Mouse (Mus musculus): Measurements from ENCODE around the gene Zfp740. TPM values are rescaled to one million over a fixed set of nuclear protein-coding genes. Genes with fewer than 3 reads are reported as not detected.

Gene Zfp740
- total and polyA plus RNA-seq, 3 experiments = 32.1 to 46.1 (median 37.4) TPM

DNA sequence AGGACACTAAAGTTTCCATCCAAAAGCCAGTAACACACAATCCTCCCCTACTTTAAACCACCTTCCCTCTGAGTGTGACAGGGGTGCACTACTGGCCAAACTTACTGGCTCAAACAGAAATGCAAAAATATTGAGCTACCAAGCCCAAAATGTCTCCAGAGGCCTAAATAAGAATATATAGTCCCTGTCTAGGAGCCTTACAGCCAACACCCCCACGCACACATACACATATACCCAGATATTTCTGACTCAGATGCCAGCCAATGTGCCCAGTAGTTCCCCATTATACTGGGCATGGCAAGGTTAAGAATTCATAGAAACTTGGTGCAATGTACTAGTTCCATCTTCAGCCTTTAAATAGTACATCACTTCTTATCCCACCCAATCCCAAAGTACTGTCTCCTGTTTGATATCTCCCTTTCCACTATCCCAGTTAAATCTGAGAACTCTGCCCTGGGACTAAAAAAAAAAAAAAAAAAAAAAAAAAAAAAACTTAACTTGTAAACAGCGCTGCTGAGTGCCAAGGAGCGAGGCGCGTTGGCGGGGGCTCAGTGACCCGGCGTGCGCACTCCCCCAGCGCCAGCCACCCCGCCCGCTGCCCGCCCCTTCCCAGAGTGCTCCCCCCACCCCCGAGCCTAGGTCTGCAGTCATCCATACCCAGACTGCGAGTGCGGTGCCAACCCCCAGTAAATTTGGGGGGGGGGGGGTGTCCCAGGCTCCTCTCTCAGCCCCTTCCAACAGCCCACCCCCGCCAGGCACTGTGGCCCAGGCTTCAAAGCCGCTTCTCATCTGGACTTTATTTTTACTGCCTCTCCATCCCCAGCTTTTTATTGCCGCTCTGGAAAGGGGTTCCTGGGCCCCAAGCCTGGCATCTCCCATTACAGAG lies 41.5 kb downstream of the Zfp740 start:
- Histone ChIP-seq H3K9me3 (replicated peaks; ENCODE audit: low read length) (no peaks in the 10 kb centered on the region), H3K4me3 (replicated peaks in 1 of 3; ENCODE audit: low read depth in 2 of 3, low read length in 2 of 3, poor library complexity in 1 of 3) (no peak overlapping the region)

DNA sequence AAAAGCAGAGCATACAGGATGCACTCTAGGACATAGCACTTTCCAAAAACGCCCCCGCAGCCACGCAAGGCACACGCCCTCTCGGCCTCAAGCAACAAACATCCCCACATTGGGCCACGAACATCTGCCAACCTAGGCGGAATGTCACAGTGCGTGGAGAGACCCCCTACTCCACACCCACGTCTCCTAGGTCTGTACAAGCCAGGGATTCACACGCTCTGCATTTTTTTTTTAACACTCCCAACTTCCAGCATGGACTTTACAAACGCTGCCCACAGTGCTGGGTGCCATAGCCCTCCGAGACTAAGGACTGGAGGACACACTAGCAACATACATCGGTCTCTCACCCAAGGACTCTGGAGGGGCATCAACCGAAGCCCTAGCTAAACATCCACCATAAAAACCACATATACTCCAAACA lies 42.4 kb downstream of the Zfp740 start:
- peaks cover 5 to 27% of the 10 kb centered on the region in 2 experiments; a peak in 2 of 4 replicates for H3K4me1 ChIP-seq (ENCODE audit: control insufficient read depth in 1 of 2, insufficient read depth in 2 of 2)
- H3K27ac ChIP-seq (ENCODE audit: insufficient read depth, low read depth) = no peak overlapping the region
- no peaks in the 10 kb centered on the region for H3K9me3 ChIP-seq (replicated peaks; ENCODE audit: low read length)
- dilution Hi-C loops (cut with MboI; ENCODE audit: extremely low pct_ligation_motif_present, extremely low pct_unique_long_range_greater_than_20kb, low sequenced_read_pairs) = no loop called here
- no peak overlapping the region for H3K4me2 ChIP-seq (ENCODE audit: insufficient read depth, low read depth, poor library complexity, severe bottlenecking)
- no peaks in the 10 kb centered on the region for H3K36me3 ChIP-seq (replicated peaks in 1 of 2; ENCODE audit: control insufficient read depth in 1 of 2, insufficient read depth in 1 of 2, low read length in 1 of 2)
- in situ Hi-C loops (cut with MboI; ENCODE audit: low pct_ligation_motif_present, low pct_unique_long_range_greater_than_20kb, low sequenced_read_pairs) = no loop called here
- peaks cover 64% of the 10 kb centered on the region for H3K27me3 ChIP-seq (replicated peaks)
- TF ChIP-seq CTCF (conservative IDR thresholded peaks at IDR 0.05 in 1 of 2, IDR thresholded peaks at IDR 0.05 in 1 of 2; ENCODE audit: low read depth in 2 of 2, low read length in 2 of 2) (no peak), MAX (IDR thresholded peaks at IDR 0.05; ENCODE audit: low read length) (no peak), TCF12 (IDR thresholded peaks at IDR 0.05; ENCODE audit: low read depth, low read length) (no peak), ZNF384 (IDR thresholded peaks at IDR 0.05; ENCODE audit: low read depth, low read length) (no peak), MYC (IDR thresholded peaks at IDR 0.05; ENCODE audit: low read depth, low read length) (no peak), USF2 (conservative IDR thresholded peaks at IDR 0.05; ENCODE audit: low read depth, low read length) (no peak), SIN3A (IDR thresholded peaks at IDR 0.05; ENCODE audit: low read length) (no peak), ETS1 (conservative IDR thresholded peaks at IDR 0.05; ENCODE audit: low read depth, low read length) (no peak), BHLHE40 (IDR thresholded peaks at IDR 0.05; ENCODE audit: low read depth, low read length) (no peak), UBTF (IDR thresholded peaks at IDR 0.05; ENCODE audit: low read depth, low read length) (no peak), ELF1 (IDR thresholded peaks at IDR 0.05; ENCODE audit: low read depth, low read length) (no peak), MEF2A (IDR thresholded peaks at IDR 0.05; ENCODE audit: borderline replicate concordance, low read depth, low read length) (no peak), RAD21 (IDR thresholded peaks at IDR 0.05; ENCODE audit: low read depth, low read length) (no peak), MAZ (IDR thresholded peaks at IDR 0.05; ENCODE audit: low read depth, low read length) (no peak), CHD1 (IDR thresholded peaks at IDR 0.05; ENCODE audit: low read depth, low read length) (no peak), KAT2A (IDR thresholded peaks at IDR 0.05; ENCODE audit: insufficient replicate concordance, low read length) (no peak), MAFK (IDR thresholded peaks at IDR 0.05; ENCODE audit: insufficient replicate concordance, low read length) (no peak), USF1 (IDR thresholded peaks at IDR 0.05; ENCODE audit: low read depth, low read length) (no peak), POLR2AphosphoS2 (IDR thresholded peaks at IDR 0.05; ENCODE audit: low read depth, low read length) (no peak)
- no peak for DNase-seq (ENCODE audit: extremely low read depth)
- H3K79me2 ChIP-seq (replicated peaks; ENCODE audit: control insufficient read depth, extremely low read depth, insufficient read depth, poor library complexity, severe bottlenecking) = no peaks in the 10 kb centered on the region
- no peak overlapping the region for H3K9ac ChIP-seq (ENCODE audit: insufficient read depth, low read depth)
- H3K4me3 ChIP-seq (replicated peaks in 1 of 3; ENCODE audit: low read depth in 2 of 3, low read length in 2 of 3, poor library complexity in 1 of 3) = no peak overlapping the region

More for the DNA sequence above, 41.5 kb downstream of the Zfp740 start:
- Histone ChIP-seq H3K4me2 (ENCODE audit: insufficient read depth, low read depth, poor library complexity, severe bottlenecking) (no peak overlapping the region), H3K27ac (ENCODE audit: insufficient read depth, low read depth) (no peak overlapping the region), H3K4me1 (ENCODE audit: control insufficient read depth in 1 of 2, insufficient read depth in 2 of 2) (peaks cover 3 to 27% of the 10 kb centered on the region in 2 experiments; a peak in 2 of 4 replicates), H3K79me2 (replicated peaks; ENCODE audit: control insufficient read depth, extremely low read depth, insufficient read depth, poor library complexity, severe bottlenecking) (no peaks in the 10 kb centered on the region), H3K27me3 (replicated peaks) (peaks cover 60% of the 10 kb centered on the region), H3K36me3 (replicated peaks in 1 of 2; ENCODE audit: control insufficient read depth in 1 of 2, insufficient read depth in 1 of 2, low read length in 1 of 2) (no peaks in the 10 kb centered on the region), H3K9ac (ENCODE audit: insufficient read depth, low read depth) (no peak overlapping the region)
- dilution Hi-C loops (cut with MboI; ENCODE audit: extremely low pct_ligation_motif_present, extremely low pct_unique_long_range_greater_than_20kb, low sequenced_read_pairs) (no loop called here), in situ Hi-C loops (cut with MboI; ENCODE audit: low pct_ligation_motif_present, low pct_unique_long_range_greater_than_20kb, low sequenced_read_pairs) (no loop called here)
- no peak for DNase-seq (ENCODE audit: extremely low read depth)
- TF ChIP-seq POLR2AphosphoS2 (IDR thresholded peaks at IDR 0.05; ENCODE audit: low read depth, low read length) (no peak), GABPA (IDR thresholded peaks at IDR 0.05; ENCODE audit: insufficient replicate concordance, low read depth, low read length) (no peak), NRF1 (IDR thresholded peaks at IDR 0.05; ENCODE audit: low read depth, low read length) (no peak), MAX (IDR thresholded peaks at IDR 0.05; ENCODE audit: low read length) (no peak), POLR2A (IDR thresholded peaks at IDR 0.05; ENCODE audit: low read depth, low read length) (no peak), JUN (IDR thresholded peaks at IDR 0.05; ENCODE audit: insufficient read depth, low read depth, low read length) (no peak), ZMIZ1 (IDR thresholded peaks at IDR 0.05; ENCODE audit: low read depth, low read length) (no peak)

Data from CH12.LX (cell line).